Mouse (Mus musculus) heart, postnatal 0 days (tissue): ENCODE data around the gene Pskh1.

Source experiments
- CTCF ChIP-seq: IDR thresholded peaks from 2 replicates; pipeline ENCODE4 v1.5.1; 2016; ENCODE audit warnings: antibody characterized with exemption, control low read depth, low read depth
- EP300 ChIP-seq: IDR thresholded peaks from 2 replicates; pipeline ENCODE4 v1.6.1; 2016; ENCODE audit warnings: antibody characterized with exemption, low read depth

- no peak for TF ChIP-seq CTCF
- no peak for TF ChIP-seq EP300
Observed at GRCm38 (mm10) chr8:105966692-105967311, 66.6 kb downstream of the Pskh1 start.
